8 mouse cellular contexts compared by ENCODE assay signal in genomic region chr8:84745032-84745925, GRCm38 (mm10). TPM values are rescaled to one million over a fixed set of nuclear protein-coding genes. Genes with fewer than 3 reads are reported as not detected.
DNase-seq lines count a peak whose midpoint lies in the region; ATAC-seq lines count a peak whose summit lies in the region.

No protein-coding gene starts in this region.

- peak; percentile 58 for ATAC-seq in CD4-positive, CD25-positive, alpha-beta regulatory T cell, adult 4 months
- no peak for ATAC-seq in forebrain, embryonic 15.5 days (replicated peaks)
- no peak for ATAC-seq in limb, embryonic 11.5 days (ENCODE audit: insufficient number of reproducible peaks, low FRiP score, low TSS enrichment, low read depth)

- no peaks in the 10 kb centered on the region for H3K9me3 ChIP-seq in forebrain, embryonic 15.5 days
- no peaks in the 10 kb centered on the region for H3K9me3 ChIP-seq in limb, embryonic 11.5 days (ENCODE audit: control insufficient read depth, low read length)

- H3K36me3 ChIP-seq in forebrain, embryonic 15.5 days = no peaks in the 10 kb centered on the region
- no peaks in the 10 kb centered on the region for H3K36me3 ChIP-seq in limb, embryonic 11.5 days (ENCODE audit: control insufficient read depth, insufficient read depth, low read length)

- no peaks in the 10 kb centered on the region for H3K27me3 ChIP-seq in forebrain, embryonic 15.5 days
- peaks cover 30% of the 10 kb centered on the region for H3K27me3 ChIP-seq in limb, embryonic 11.5 days (ENCODE audit: control insufficient read depth, insufficient read depth, low read length)

- peak overlapping the region; percentile 17 for H3K4me2 ChIP-seq in forebrain, embryonic 15.5 days (replicated peaks)
- peak overlapping the region; percentile 13; the same call in 1 of the 2 replicates for H3K4me2 ChIP-seq in limb, embryonic 11.5 days (ENCODE audit: low read depth, severe bottlenecking)

- H3K4me3 ChIP-seq in forebrain, embryonic 15.5 days = no peak overlapping the region
- H3K4me3 ChIP-seq in limb, embryonic 11.5 days (ENCODE audit: low read depth, low read length) = no peak overlapping the region

- 8% methylated on average over 17 of the region's 17 CpGs for WGBS in forebrain, embryonic 15.5 days
- WGBS in limb, embryonic 11.5 days = 2% methylated on average over 17 of the region's 17 CpGs

- DNase-seq in 3T3-L1 (ENCODE audit: low read depth, low spot score) = peak; percentile 44
- peak; percentile 78 for DNase-seq in limb, embryonic 11.5 days (ENCODE audit: low spot score)
- DNase-seq in retina, embryonic 14.5 days (ENCODE audit: low spot score) = peak; percentile 63
- DNase-seq in ovary, postnatal 14 days (ENCODE audit: low spot score) = no peak
- no peak for DNase-seq in urinary bladder, postnatal 25 days (ENCODE audit: low spot score)
- DNase-seq in urinary bladder, adult 2 months (ENCODE audit: low spot score) = no peak

- peaks cover 90% of the 10 kb centered on the region for H3K4me1 ChIP-seq in forebrain, embryonic 15.5 days
- H3K4me1 ChIP-seq in limb, embryonic 11.5 days (ENCODE audit: control insufficient read depth, insufficient read depth, low read length) = peaks cover 79% of the 10 kb centered on the region

- peak overlapping the region; percentile 82 for H3K27ac ChIP-seq in forebrain, embryonic 15.5 days (replicated peaks)
- peak overlapping the region; percentile 100; the same call in 1 of the 2 replicates for H3K27ac ChIP-seq in limb, embryonic 11.5 days (replicated peaks; ENCODE audit: low read depth, low read length)

- peak overlapping the region; percentile 4 for H3K9ac ChIP-seq in forebrain, embryonic 15.5 days (replicated peaks)
- H3K9ac ChIP-seq in limb, embryonic 11.5 days (ENCODE audit: low read length) = 0 out of 2 replicates have a peak overlapping the region, but pooled peaks have one; percentile 5

RNA-seq across cellular contexts. Expression of gene G430095P16Rik, which starts 22.5 kb away (rescaled TPM):
- polyA plus RNA-seq in CD4-positive, CD25-positive, alpha-beta regulatory T cell, adult 4 months (2017; shearing (Covaris generic)) = 10 to 100 TPM; 24.3 to 28.6 TPM
- 2.7 TPM in 2 replicates for polyA plus RNA-seq in forebrain, embryonic 15.5 days (2015; fragmentation: Nextera tagmentation; extraction: Ambion mirVana)
- 7.7 and 8.6 TPM in 2 replicates for polyA plus RNA-seq in limb, embryonic 11.5 days (2014; fragmentation: Nextera tagmentation; extraction: Ambion mirVana)
- polyA plus RNA-seq in urinary bladder, adult 2 months (2012; rRNA removed) = 1.0 and 1.2 TPM in 2 replicates

RNA-seq across cellular contexts. Expression of gene Lyl1, which starts 44.0 kb away (rescaled TPM):
- 1 to 10 TPM; 2.0 to 2.6 TPM for polyA plus RNA-seq in CD4-positive, CD25-positive, alpha-beta regulatory T cell, adult 4 months (2017; shearing (Covaris generic))
- 2.1 and 2.5 TPM in 2 replicates for polyA plus RNA-seq in forebrain, embryonic 15.5 days (2015; fragmentation: Nextera tagmentation; extraction: Ambion mirVana)
- 3.9 and 4.8 TPM in 2 replicates for polyA plus RNA-seq in limb, embryonic 11.5 days (2014; fragmentation: Nextera tagmentation; extraction: Ambion mirVana)
- polyA plus RNA-seq in urinary bladder, adult 2 months (2012; rRNA removed) = 7.8 and 8.7 TPM in 2 replicates

RNA-seq across cellular contexts. Expression of gene Nfix, which starts 54.9 kb away (rescaled TPM):
- polyA plus RNA-seq in CD4-positive, CD25-positive, alpha-beta regulatory T cell, adult 4 months (2017; shearing (Covaris generic)) = 1 to 10 TPM; 2.8 to 7.2 TPM
- polyA plus RNA-seq in forebrain, embryonic 15.5 days (2015; fragmentation: Nextera tagmentation; extraction: Ambion mirVana) = 413 and 445 TPM in 2 replicates
- polyA plus RNA-seq in limb, embryonic 11.5 days (2014; fragmentation: Nextera tagmentation; extraction: Ambion mirVana) = 4.6 TPM in 2 replicates
- 21.7 and 77.0 TPM in 2 replicates for polyA plus RNA-seq in urinary bladder, adult 2 months (2012; rRNA removed)

RNA-seq across cellular contexts. Expression of gene Nacc1, which starts 57.6 kb away (rescaled TPM):
- 1 to 10 TPM; 8.1 to 9.1 TPM for polyA plus RNA-seq in CD4-positive, CD25-positive, alpha-beta regulatory T cell, adult 4 months (2017; shearing (Covaris generic))
- polyA plus RNA-seq in forebrain, embryonic 15.5 days (2015; fragmentation: Nextera tagmentation; extraction: Ambion mirVana) = 15.5 and 16.4 TPM in 2 replicates
- 26.4 and 26.7 TPM in 2 replicates for polyA plus RNA-seq in limb, embryonic 11.5 days (2014; fragmentation: Nextera tagmentation; extraction: Ambion mirVana)
- polyA plus RNA-seq in urinary bladder, adult 2 months (2012; rRNA removed) = 39.5 and 49.4 TPM in 2 replicates

RNA-seq across cellular contexts. Expression of gene Trmt1, which starts 59.2 kb away (rescaled TPM):
- polyA plus RNA-seq in CD4-positive, CD25-positive, alpha-beta regulatory T cell, adult 4 months (2017; shearing (Covaris generic)) = 10 to 100 TPM; 45.0 to 60.3 TPM
- polyA plus RNA-seq in forebrain, embryonic 15.5 days (2015; fragmentation: Nextera tagmentation; extraction: Ambion mirVana) = 62.4 and 64.0 TPM in 2 replicates
- 65.7 and 65.9 TPM in 2 replicates for polyA plus RNA-seq in limb, embryonic 11.5 days (2014; fragmentation: Nextera tagmentation; extraction: Ambion mirVana)
- 71.7 and 76.3 TPM in 2 replicates for polyA plus RNA-seq in urinary bladder, adult 2 months (2012; rRNA removed)

Comparison
In these comparisons a context has a peak if more than half of its experiments do, and no peak if none do; other contexts are left out.
1. DNase-seq: peak in 3T3-L1 (single experiment), limb, embryonic 11.5 days (single experiment) and retina, embryonic 14.5 days (single experiment); none in ovary, postnatal 14 days (single experiment), urinary bladder, postnatal 25 days (single experiment) and urinary bladder, adult 2 months (single experiment).